In genomic region chr17:24489265-24490030, GRCm38 (mm10) we compare ENCODE assay signal across 9 mouse cellular contexts. TPM values are rescaled to one million over a fixed set of nuclear protein-coding genes. Genes with fewer than 3 reads are reported as not detected.
A peak's percentile ranks its signal among the peaks of the same experiment; 100 is the strongest.
DNase-seq lines count a peak whose midpoint lies in the region; ATAC-seq and TF ChIP-seq lines count a peak whose summit lies in the region.
"Had no signal": no experiment of that assay in that cellular context is flagged by ENCODE, and none has a peak within 500 bp of the region (broad histone marks: within the 10 kb centered on the region; RNA-seq: fewer than 3 reads in every experiment).

No protein-coding gene starts in this region.

- no peaks in the 10 kb centered on the region for H3K9me3 ChIP-seq in lung, postnatal 0 days (ENCODE audit: low read length)
- H3K9me3 ChIP-seq in intestine, embryonic 16.5 days (ENCODE audit: control insufficient read depth, low read length) = no peaks in the 10 kb centered on the region

- no peak for TF ChIP-seq POLR2A in cerebellum, adult 2 months (IDR thresholded peaks at IDR 0.05; ENCODE audit: borderline replicate concordance, insufficient read depth, low read length)
- no peak for TF ChIP-seq POLR2A in lung, adult 2 months (IDR thresholded peaks at IDR 0.05; ENCODE audit: borderline replicate concordance, extremely low read depth, low read depth, low read length)
- no peak; the same call in 1 of the 2 replicates for TF ChIP-seq POLR2A in olfactory bulb, adult 2 months (IDR thresholded peaks at IDR 0.05; ENCODE audit: insufficient read depth, low read depth, low read length)

- peak overlapping the region; percentile 76 for H3K4me3 ChIP-seq in cerebellum, adult 2 months (replicated peaks; ENCODE audit: insufficient read depth, low read depth, low read length)
- peak overlapping the region; percentile 60 for H3K4me3 ChIP-seq in lung, postnatal 0 days (ENCODE audit: low read depth, low read length)
- H3K4me3 ChIP-seq in lung, adult 2 months (replicated peaks; ENCODE audit: extremely low read depth, low read depth, low read length) = no peak overlapping the region
- H3K4me3 ChIP-seq in intestine, embryonic 16.5 days (ENCODE audit: low read length) = peak overlapping the region; percentile 71
- peak overlapping the region; percentile 87 for H3K4me3 ChIP-seq in olfactory bulb, adult 2 months (ENCODE audit: insufficient read depth, low read depth, low read length)

- no peak for TF ChIP-seq EP300 in lung, postnatal 0 days (IDR thresholded peaks at IDR 0.05)

- TF ChIP-seq CTCF in cerebellum, adult 2 months (IDR thresholded peaks at IDR 0.05; ENCODE audit: borderline replicate concordance, insufficient read depth, low read depth, low read length) = no peak
- TF ChIP-seq CTCF in lung, postnatal 0 days (IDR thresholded peaks at IDR 0.05) = no peak
- no peak for TF ChIP-seq CTCF in lung, adult 2 months (IDR thresholded peaks at IDR 0.05; ENCODE audit: insufficient read depth, low read length)
- no peak for TF ChIP-seq CTCF in olfactory bulb, adult 2 months (IDR thresholded peaks at IDR 0.05; ENCODE audit: insufficient read depth, low read depth, low read length)

- H3K36me3 ChIP-seq in lung, postnatal 0 days (ENCODE audit: insufficient read depth, low read length) = no peaks in the 10 kb centered on the region
- no peaks in the 10 kb centered on the region for H3K36me3 ChIP-seq in intestine, embryonic 16.5 days (ENCODE audit: control insufficient read depth, insufficient read depth, low read length)

- peak in 1 of 2 experiments; percentile 41 for DNase-seq in cerebellum, adult 2 months
- DNase-seq in cerebellum, postnatal 36 days = no peak
- DNase-seq in lung, postnatal 0 days (ENCODE audit: low spot score) = no peak
- DNase-seq in lung, adult 2 months = no peak
- DNase-seq in kidney, adult 18-20 months = no peak

- ATAC-seq in lung, postnatal 0 days = no peak
- ATAC-seq in intestine, embryonic 16.5 days = peak; percentile 30; the same call in 1 of the 2 replicates
- ATAC-seq in monocyte, adult 5-6 weeks (replicated peaks; ENCODE audit: insufficient number of reproducible peaks, low FRiP score, low TSS enrichment, poor library complexity, severe bottlenecking) = no peak

- peak overlapping the region; percentile 79 for H3K27ac ChIP-seq in cerebellum, adult 2 months (ENCODE audit: insufficient read depth, low read length)
- H3K27ac ChIP-seq in lung, postnatal 0 days (ENCODE audit: low read length) = no peak overlapping the region
- no peak overlapping the region for H3K27ac ChIP-seq in intestine, embryonic 16.5 days (ENCODE audit: low read length)
- peak overlapping the region; percentile 94 for H3K27ac ChIP-seq in olfactory bulb, adult 2 months (ENCODE audit: insufficient read depth, low read depth, low read length)

- peak overlapping the region; percentile 99 for H3K4me2 ChIP-seq in lung, postnatal 0 days (replicated peaks; ENCODE audit: low read depth, low read length)
- H3K4me2 ChIP-seq in intestine, embryonic 16.5 days (ENCODE audit: low read depth, low read length) = peak overlapping the region; percentile 100

- peaks cover 9% of the 10 kb centered on the region for H3K4me1 ChIP-seq in cerebellum, adult 2 months (ENCODE audit: control insufficient read depth, insufficient read depth, low read length)
- peaks cover 5% of the 10 kb centered on the region; the same call in 1 of the 2 replicates for H3K4me1 ChIP-seq in lung, postnatal 0 days (ENCODE audit: insufficient read depth, low read depth, low read length)
- no peaks in the 10 kb centered on the region for H3K4me1 ChIP-seq in lung, adult 2 months (ENCODE audit: control insufficient read depth, insufficient read depth, low read length)
- peaks cover 17% of the 10 kb centered on the region for H3K4me1 ChIP-seq in intestine, embryonic 16.5 days (ENCODE audit: control insufficient read depth, insufficient read depth, low read length)
- H3K4me1 ChIP-seq in olfactory bulb, adult 2 months (ENCODE audit: control insufficient read depth, insufficient read depth, low read length) = peaks cover 26% of the 10 kb centered on the region

- no peak overlapping the region for H3K9ac ChIP-seq in lung, postnatal 0 days (replicated peaks; ENCODE audit: low read depth)
- peak overlapping the region; percentile 71 for H3K9ac ChIP-seq in intestine, embryonic 16.5 days (ENCODE audit: low read depth, low read length)

- H3K27me3 ChIP-seq in cerebellum, adult 2 months (ENCODE audit: control insufficient read depth, insufficient read depth, low read length) = no peaks in the 10 kb centered on the region
- peaks cover 7% of the 10 kb centered on the region; the same call in 1 of the 2 replicates for H3K27me3 ChIP-seq in lung, postnatal 0 days (replicated peaks; ENCODE audit: insufficient read depth, low read length)
- peaks cover 22% of the 10 kb centered on the region for H3K27me3 ChIP-seq in intestine, embryonic 16.5 days (replicated peaks; ENCODE audit: control insufficient read depth, insufficient read depth, low read length)

- WGBS in cerebellum, adult 2 months = 11% methylated on average over 19 of the region's 19 CpGs
- 24% methylated on average over 19 of the region's 19 CpGs for WGBS in lung, postnatal 0 days
- WGBS in lung, adult 2 months = 43% methylated on average over 19 of the region's 19 CpGs
- 23% methylated on average over 19 of the region's 19 CpGs for WGBS in intestine, embryonic 16.5 days
- WGBS in olfactory bulb, adult 2 months = 16% methylated on average over 19 of the region's 19 CpGs

RNA-seq across cellular contexts. Expression of gene Caskin1, which starts 1.0 kb away (rescaled TPM):
- polyA plus RNA-seq in cerebellum, adult 2 months (2012; rRNA removed) = 122 and 127 TPM in 2 replicates
- 0.15 and 0.33 TPM in 2 replicates for polyA plus RNA-seq in lung, postnatal 0 days (2015; fragmentation: Nextera tagmentation; extraction: Ambion mirVana)
- polyA plus RNA-seq in lung, adult 2 months (2012; rRNA removed) = 1.7 and 2.1 TPM in 2 replicates
- 1.1 and 1.4 TPM in 2 replicates for polyA plus RNA-seq in intestine, embryonic 16.5 days (2015; fragmentation: Nextera tagmentation; extraction: Ambion mirVana)
- polyA plus RNA-seq in olfactory bulb, adult 2 months (2012; ENCODE audit: insufficient read depth, insufficient read length, low replicate concordance, missing spikeins) = not detected in 2 replicates
- total RNA-seq in monocyte, adult 5-6 weeks (2017) = not detected in 3 replicates
- polyA plus RNA-seq: erythroblast, embryonic 14.5 days had no signal

RNA-seq across cellular contexts. Expression of gene Mlst8, which starts 10.6 kb away (rescaled TPM):
- polyA plus RNA-seq in cerebellum, adult 2 months (2012; rRNA removed) = 55.9 and 63.5 TPM in 2 replicates
- polyA plus RNA-seq in lung, postnatal 0 days (2015; fragmentation: Nextera tagmentation; extraction: Ambion mirVana) = 13.0 and 14.4 TPM in 2 replicates
- polyA plus RNA-seq in lung, adult 2 months (2012; rRNA removed) = 27.5 and 43.2 TPM in 2 replicates
- polyA plus RNA-seq in intestine, embryonic 16.5 days (2015; fragmentation: Nextera tagmentation; extraction: Ambion mirVana) = 25.1 and 26.0 TPM in 2 replicates
- polyA plus RNA-seq in olfactory bulb, adult 2 months (2012; ENCODE audit: insufficient read depth, insufficient read length, low replicate concordance, missing spikeins) = not detected in 2 replicates
- 8.4 to 19.3 TPM (median 11.2 TPM) in 3 replicates for total RNA-seq in monocyte, adult 5-6 weeks (2017)

RNA-seq across cellular contexts. Expression of gene Bricd5, which starts 15.8 kb away (rescaled TPM):
- 2.3 TPM in 2 replicates for polyA plus RNA-seq in cerebellum, adult 2 months (2012; rRNA removed)
- polyA plus RNA-seq in lung, postnatal 0 days (2015; fragmentation: Nextera tagmentation; extraction: Ambion mirVana) = not detected in 2 replicates
- polyA plus RNA-seq in lung, adult 2 months (2012; rRNA removed) = 0.15 and 0.43 TPM in 2 replicates
- polyA plus RNA-seq in intestine, embryonic 16.5 days (2015; fragmentation: Nextera tagmentation; extraction: Ambion mirVana) = 0.34 and 0.40 TPM in 2 replicates
- not detected in 2 replicates for polyA plus RNA-seq in olfactory bulb, adult 2 months (2012; ENCODE audit: insufficient read depth, insufficient read length, low replicate concordance, missing spikeins)
- total RNA-seq in monocyte, adult 5-6 weeks (2017) = 1.3 TPM in 1 of 3 replicates, not detected in the others
- polyA plus RNA-seq: erythroblast, embryonic 14.5 days had no signal

RNA-seq across cellular contexts. Expression of gene Pgp, which starts 19.3 kb away (rescaled TPM):
- 126 and 133 TPM in 2 replicates for polyA plus RNA-seq in cerebellum, adult 2 months (2012; rRNA removed)
- polyA plus RNA-seq in lung, postnatal 0 days (2015; fragmentation: Nextera tagmentation; extraction: Ambion mirVana) = 40.4 and 42.5 TPM in 2 replicates
- 39.5 and 46.2 TPM in 2 replicates for polyA plus RNA-seq in lung, adult 2 months (2012; rRNA removed)
- 83.8 and 87.1 TPM in 2 replicates for polyA plus RNA-seq in intestine, embryonic 16.5 days (2015; fragmentation: Nextera tagmentation; extraction: Ambion mirVana)
- polyA plus RNA-seq in olfactory bulb, adult 2 months (2012; ENCODE audit: insufficient read depth, insufficient read length, low replicate concordance, missing spikeins) = not detected in 2 replicates
- 8.4 to 10.1 TPM (median 9.1 TPM) in 3 replicates for total RNA-seq in monocyte, adult 5-6 weeks (2017)

RNA-seq across cellular contexts. Expression of gene E4f1, which starts 19.3 kb away (rescaled TPM):
- polyA plus RNA-seq in cerebellum, adult 2 months (2012; rRNA removed) = 79.4 and 80.6 TPM in 2 replicates
- 15.7 and 17.5 TPM in 2 replicates for polyA plus RNA-seq in lung, postnatal 0 days (2015; fragmentation: Nextera tagmentation; extraction: Ambion mirVana)
- polyA plus RNA-seq in lung, adult 2 months (2012; rRNA removed) = 85.9 and 90.1 TPM in 2 replicates
- 26.1 and 27.1 TPM in 2 replicates for polyA plus RNA-seq in intestine, embryonic 16.5 days (2015; fragmentation: Nextera tagmentation; extraction: Ambion mirVana)
- polyA plus RNA-seq in olfactory bulb, adult 2 months (2012; ENCODE audit: insufficient read depth, insufficient read length, low replicate concordance, missing spikeins) = not detected in 2 replicates
- total RNA-seq in monocyte, adult 5-6 weeks (2017) = 26.9 to 32.5 TPM (median 29.5 TPM) in 3 replicates

Comparison
In these comparisons a context has a peak if more than half of its experiments do, and no peak if none do; other contexts are left out.
1. H3K27ac ChIP-seq: peak in cerebellum, adult 2 months (single experiment) and olfactory bulb, adult 2 months (single experiment); none in lung, postnatal 0 days (single experiment) and intestine, embryonic 16.5 days (single experiment).
2. RNA of gene Mlst8, which starts 10.6 kb away (polyA plus RNA-seq): 55.9 to 63.5 TPM in cerebellum, adult 2 months, 27.5 to 43.2 TPM in lung, adult 2 months, 25.1 to 26.0 TPM in intestine, embryonic 16.5 days and 13.0 to 14.4 TPM in lung, postnatal 0 days; not detected in olfactory bulb, adult 2 months; every median in the first group is over 10 times any median in the second.